Mouse (Mus musculus) ES-E14 (cell line): ENCODE measurements around the gene Mlec.

Experiments used
- CHD2 ChIP-seq: IDR thresholded peaks from 2 replicates; pipeline ENCODE4 v1.6.1; 2014; ENCODE audit warnings: mild to moderate bottlenecking, low read depth, low read length, inconsistent platforms
- ZC3H11A ChIP-seq: IDR thresholded peaks from 2 replicates; pipeline ENCODE4 v1.6.1; 2012; ENCODE audit warnings: low read depth, mild to moderate bottlenecking, inconsistent platforms, low read length, borderline replicate concordance
- ZNF384 ChIP-seq: IDR thresholded peaks from 2 replicates; pipeline ENCODE4 v1.6.1; 2012; ENCODE audit warnings: low read depth, low read length, inconsistent platforms

DNA sequence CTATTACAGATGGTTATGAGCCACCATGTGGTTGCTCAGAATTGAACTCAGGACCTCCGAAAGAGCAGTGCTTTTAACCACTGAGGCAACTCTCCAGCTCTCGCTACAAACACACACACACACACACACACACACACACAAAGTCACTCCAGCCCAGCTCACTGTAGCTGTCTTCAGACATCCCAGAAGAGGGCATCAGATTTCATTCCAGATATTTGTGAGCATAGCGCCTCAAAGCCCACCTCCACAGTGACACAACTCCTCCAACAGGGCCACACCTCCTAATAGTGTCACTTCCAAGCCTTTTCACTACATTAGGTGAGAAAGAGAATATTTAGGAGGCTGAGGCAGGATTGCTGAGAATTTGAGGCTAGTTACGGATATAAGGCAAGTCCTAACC is 18.9 kb downstream of the Mlec start:
- TF ChIP-seq ZNF384, result no peak
- no peak for TF ChIP-seq ZC3H11A
- TF ChIP-seq CHD2, result no peak
